ENCODE assay signal across 14 mouse cellular contexts in genomic region chr1:133859257-133859656, GRCm38 (mm10). TPM values are rescaled to one million over a fixed set of nuclear protein-coding genes. Genes with fewer than 3 reads are reported as not detected.
DNase-seq lines count a peak whose midpoint lies in the region; ATAC-seq lines count a peak whose summit lies in the region.
"Had no signal": no experiment of that assay in that cellular context is flagged by ENCODE, and none has a peak within 500 bp of the region (broad histone marks: within the 10 kb centered on the region; RNA-seq: fewer than 3 reads in every experiment).

No protein-coding gene starts in this region.

- no peak for ATAC-seq in hindbrain, embryonic 14.5 days (ENCODE audit: low FRiP score)
- ATAC-seq in midbrain, embryonic 13.5 days, result peak; percentile 18
- ATAC-seq: activated CD4-positive, CD25-positive, alpha-beta regulatory T cell, adult 4 months had no signal

- H3K4me2 ChIP-seq in hindbrain, embryonic 14.5 days (replicated peaks), result no peak overlapping the region
- no peak overlapping the region for H3K4me2 ChIP-seq in midbrain, embryonic 13.5 days (replicated peaks)
- H3K4me2 ChIP-seq: embryonic facial prominence, embryonic 15.5 days had no signal

- no peaks in the 10 kb centered on the region for H3K9me3 ChIP-seq in hindbrain, embryonic 14.5 days (ENCODE audit: control insufficient read depth, low read length)
- H3K9me3 ChIP-seq in midbrain, embryonic 13.5 days, result no peaks in the 10 kb centered on the region
- H3K9me3 ChIP-seq: embryonic facial prominence, embryonic 15.5 days had no signal

- 20% methylated on average over 6 of the region's 6 CpGs for WGBS in hindbrain, embryonic 14.5 days
- 24% methylated on average over 6 of the region's 6 CpGs for WGBS in midbrain, embryonic 13.5 days

- H3K36me3 ChIP-seq in hindbrain, embryonic 14.5 days (replicated peaks; ENCODE audit: control insufficient read depth, insufficient read depth), result no peaks in the 10 kb centered on the region
- H3K36me3 ChIP-seq in midbrain, embryonic 13.5 days, result no peaks in the 10 kb centered on the region
- H3K36me3 ChIP-seq: embryonic facial prominence, embryonic 15.5 days had no signal

- H3K9ac ChIP-seq in hindbrain, embryonic 14.5 days, result 0 out of 2 replicates have a peak overlapping the region, but pooled peaks have one; percentile 37
- H3K9ac ChIP-seq in midbrain, embryonic 13.5 days (replicated peaks), result no peak overlapping the region
- H3K9ac ChIP-seq: embryonic facial prominence, embryonic 15.5 days had no signal

- peak; percentile 55 for DNase-seq in embryo, embryonic 10 days (ENCODE audit: low spot score)
- DNase-seq in embryo, embryonic 9.5 days (ENCODE audit: extremely low spot score), result no peak
- DNase-seq in embryo, embryonic 11 days, result peak; percentile 37
- peak; percentile 33 for DNase-seq in hindbrain, embryonic 14.5 days (ENCODE audit: low spot score)
- DNase-seq in left cerebral cortex, adult 11 months (ENCODE audit: low spot score), result no peak
- no peak for DNase-seq in testis, postnatal 14 days (ENCODE audit: low spot score)
- DNase-seq in B cell, adult 2 months, result no peak
- DNase-seq: cerebellum, postnatal 10 days; gastrocnemius, adult 2 months; kidney, adult 11 months; right cerebral cortex, adult 18-20 months had no signal

- 0 out of 2 replicates have a peak overlapping the region, but pooled peaks have one; percentile 33 for H3K27ac ChIP-seq in hindbrain, embryonic 14.5 days
- H3K27ac ChIP-seq in midbrain, embryonic 13.5 days, result peak overlapping the region; percentile 74
- H3K27ac ChIP-seq: embryonic facial prominence, embryonic 15.5 days; gastrocnemius, adult 2 months had no signal

- no peak overlapping the region for H3K4me3 ChIP-seq in hindbrain, embryonic 14.5 days (replicated peaks; ENCODE audit: low read length)
- H3K4me3 ChIP-seq in midbrain, embryonic 13.5 days (replicated peaks), result no peak overlapping the region
- H3K4me3 ChIP-seq: embryonic facial prominence, embryonic 15.5 days; gastrocnemius, adult 2 months had no signal

- peaks cover 26% of the 10 kb centered on the region; the same call in 1 of the 2 replicates for H3K4me1 ChIP-seq in hindbrain, embryonic 14.5 days (replicated peaks; ENCODE audit: control insufficient read depth, insufficient read depth, low read length)
- H3K4me1 ChIP-seq in midbrain, embryonic 13.5 days (replicated peaks), result peaks cover 57% of the 10 kb centered on the region

- H3K27me3 ChIP-seq in hindbrain, embryonic 14.5 days (ENCODE audit: control insufficient read depth, insufficient read depth, low read length), result no peaks in the 10 kb centered on the region
- peaks cover 9% of the 10 kb centered on the region; the same call in 1 of the 2 replicates for H3K27me3 ChIP-seq in midbrain, embryonic 13.5 days
- H3K27me3 ChIP-seq: embryonic facial prominence, embryonic 15.5 days had no signal

RNA-seq across cellular contexts. Expression of gene Optc, which starts 48.5 kb away (rescaled TPM):
- 3.2 TPM in 2 replicates for polyA plus RNA-seq in hindbrain, embryonic 14.5 days (2014; fragmentation: Nextera tagmentation; extraction: Ambion mirVana)
- polyA plus RNA-seq in midbrain, embryonic 13.5 days (2015; fragmentation: Nextera tagmentation; extraction: Ambion mirVana), result 4.0 and 4.9 TPM in 2 replicates
- polyA plus RNA-seq: activated CD4-positive, CD25-positive, alpha-beta regulatory T cell, adult 4 months had no signal

RNA-seq across cellular contexts. Expression of gene Atp2b4, which starts 58.4 kb away (rescaled TPM):
- 21.1 and 23.3 TPM in 2 replicates for polyA plus RNA-seq in hindbrain, embryonic 14.5 days (2014; fragmentation: Nextera tagmentation; extraction: Ambion mirVana)
- polyA plus RNA-seq in midbrain, embryonic 13.5 days (2015; fragmentation: Nextera tagmentation; extraction: Ambion mirVana), result 7.8 and 8.2 TPM in 2 replicates

Comparison
In these comparisons a context has a peak if more than half of its experiments do, and no peak if none do; other contexts are left out.
1. DNase-seq: peak in embryo, embryonic 10 days (single experiment), embryo, embryonic 11 days (single experiment) and hindbrain, embryonic 14.5 days (single experiment); none in embryo, embryonic 9.5 days (single experiment), left cerebral cortex, adult 11 months (single experiment), testis, postnatal 14 days (single experiment) and B cell, adult 2 months (0 of 2).